Mouse (Mus musculus) megakaryocyte, adult 5-6 weeks (primary cell): ENCODE results near the gene Rasgrp2. TPM values are rescaled to one million over a fixed set of nuclear protein-coding genes. Genes with fewer than 3 reads are reported as not detected.
A peak's percentile ranks its signal among the peaks of the same experiment; 100 is the strongest.

ENCODE experiments used
- ATAC-seq: 2 replicates; pipeline ENCODE4 v1.8.0; 2016; ENCODE audit warnings: mild to moderate bottlenecking, inconsistent platforms; ENCODE audit not compliant: poor library complexity, severe bottlenecking
- total RNA-seq, 2 experiments: library from RNA; stranded (forward) in 1 of 2; stranded (reverse) in 1 of 2; fragments of 153-499, 151-499 nt in 1 of 2; fragments of 221-1000, 200-1000 nt in 1 of 2; gene quantifications; 2 replicates each; pipeline versions ENCODE4 v1.2.3 to v1.2.4; 2015 to 2017

Gene Rasgrp2
- total RNA-seq, 2 experiments from 2014 or later = 213 to 214 TPM

- no peak for ATAC-seq
These were observed 26.5 kb downstream of the Rasgrp2 start for GRCm38 (mm10) chr19:6425595-6425994.

- peak; percentile 43; the same call in 1 of the 2 replicates for ATAC-seq
These were observed 27.8 kb downstream of the Rasgrp2 start for GRCm38 (mm10) chr19:6426703-6427500.

DNA sequence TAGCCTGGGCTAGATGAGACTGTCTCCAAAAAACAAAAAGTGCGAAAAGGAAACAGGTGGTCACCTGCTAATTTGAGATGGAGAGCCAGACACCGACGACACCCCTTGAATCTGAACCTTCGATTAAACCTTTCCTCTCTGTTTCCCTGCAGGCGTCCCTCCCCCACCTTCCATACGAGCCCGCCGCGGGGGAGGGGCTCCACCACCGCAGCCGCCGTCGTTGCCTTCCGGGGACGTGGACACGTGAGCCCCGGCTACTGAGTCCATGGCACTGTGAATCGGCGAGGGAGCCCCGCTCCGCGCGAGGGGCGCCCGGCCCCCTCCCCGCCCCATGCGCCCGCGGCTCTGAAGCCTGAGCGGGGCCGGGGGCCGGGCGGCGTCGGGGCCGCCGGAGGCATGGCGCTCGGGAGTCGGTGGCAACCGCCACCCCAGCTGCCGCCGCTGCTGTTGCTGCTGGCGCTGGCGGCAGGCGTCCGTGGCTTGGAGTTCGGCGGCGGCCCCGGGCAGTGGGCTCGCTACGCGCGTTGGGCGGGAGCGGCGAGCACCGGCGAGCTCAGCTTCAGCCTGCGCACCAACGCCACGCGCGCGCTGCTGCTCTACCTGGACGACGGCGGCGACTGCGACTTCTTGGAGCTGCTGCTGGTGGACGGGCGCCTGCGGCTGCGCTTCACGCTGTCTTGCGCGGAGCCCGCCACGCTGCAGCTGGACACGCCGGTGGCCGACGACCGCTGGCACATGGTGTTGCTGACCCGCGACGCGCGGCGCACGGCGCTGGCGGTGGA lies 28.7 kb downstream of the Rasgrp2 start:
- no peak for ATAC-seq

GRCm38 (mm10) chr19:6428501-6429200 lies 29.5 kb downstream of the Rasgrp2 start:
- ATAC-seq = peak; percentile 33

DNA sequence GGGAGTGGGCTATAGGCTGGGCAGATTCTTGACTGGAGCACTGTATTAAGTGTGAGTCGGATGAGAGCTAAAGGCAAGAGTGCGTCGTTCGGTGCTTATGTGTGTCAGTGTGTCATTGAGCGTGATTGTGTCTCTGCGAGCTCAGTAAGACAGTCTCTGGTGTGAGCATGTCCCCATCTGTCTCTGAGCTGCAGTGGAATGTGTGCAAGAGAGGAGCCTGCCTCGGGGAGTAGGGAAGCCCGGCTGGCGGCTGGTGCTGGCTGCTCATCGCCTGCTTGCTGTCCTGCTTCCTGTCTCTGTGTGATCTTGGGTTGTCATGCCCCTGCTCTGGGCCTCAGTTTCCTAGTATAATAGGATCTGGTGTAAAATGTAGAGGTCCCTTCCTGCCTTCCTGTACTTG lies 43.9 kb downstream of the Rasgrp2 start:
- no peak for ATAC-seq

DNA sequence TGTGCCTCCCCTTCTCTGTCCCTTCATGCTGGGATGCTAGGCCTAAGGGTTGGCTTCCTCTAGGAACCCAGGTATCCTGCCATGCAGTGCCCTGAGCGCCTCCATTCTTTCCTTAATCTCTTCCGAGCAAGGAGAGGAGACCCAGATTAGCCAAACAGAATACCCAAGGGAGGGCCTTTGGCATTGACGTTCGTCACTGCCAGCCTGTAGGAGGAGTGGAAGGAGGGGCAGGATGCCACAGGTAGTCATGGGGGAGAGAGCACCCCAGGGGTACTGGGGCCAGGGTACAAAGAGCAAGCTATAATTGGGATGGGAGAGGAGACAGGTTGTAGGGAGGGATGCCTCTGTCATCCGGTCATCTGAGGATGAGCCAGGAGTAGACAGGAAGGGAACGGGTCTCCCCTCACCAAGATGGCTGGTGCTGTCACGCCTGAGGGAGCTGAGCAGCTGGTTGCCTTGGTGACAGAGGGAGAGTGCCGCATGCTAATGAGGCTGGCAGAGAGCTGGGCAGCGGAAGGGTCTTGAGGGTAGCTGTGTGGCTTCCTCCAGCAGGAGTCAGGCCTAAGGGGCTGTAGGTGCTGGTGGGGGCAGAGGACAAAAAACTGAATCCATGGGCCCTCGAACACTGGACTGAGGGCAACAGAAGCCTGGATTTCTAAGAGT lies 46.8 kb downstream of the Rasgrp2 start:
- no peak for ATAC-seq

DNA sequence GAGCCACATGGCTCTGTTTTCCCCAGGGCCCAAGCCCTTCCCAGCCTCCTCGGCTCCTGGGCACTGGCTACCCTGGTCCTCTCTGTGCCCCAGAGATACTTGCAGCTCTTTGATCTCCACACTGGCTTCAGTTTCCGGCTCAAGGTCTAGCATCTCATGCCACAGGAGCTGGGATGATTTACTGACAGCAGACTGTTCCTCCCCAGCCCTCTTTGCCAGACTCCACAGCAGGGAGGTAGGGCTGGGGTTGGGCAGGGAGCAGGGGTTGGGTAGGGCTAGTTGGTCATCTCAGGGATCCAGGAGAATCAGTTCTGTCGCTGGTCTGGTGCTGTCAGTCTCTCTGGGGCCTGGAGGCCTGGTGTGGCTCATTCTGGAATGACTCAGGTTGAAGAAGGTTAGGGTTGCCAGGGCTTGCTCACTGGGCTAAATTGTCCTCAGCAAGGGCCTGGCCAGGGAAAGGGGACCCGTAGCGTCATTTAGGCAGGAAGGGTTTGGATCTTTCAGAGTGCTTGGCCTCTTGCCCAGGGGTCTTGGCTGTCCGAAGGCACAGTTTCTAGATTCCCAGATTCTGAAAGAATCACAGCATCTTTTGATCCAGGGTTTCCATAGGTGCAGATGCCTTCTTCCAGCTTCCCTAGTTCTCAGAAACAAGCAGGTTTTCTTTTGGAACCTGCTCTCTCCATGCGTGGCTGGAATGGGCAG lies 47.7 kb downstream of the Rasgrp2 start:
- no peak for ATAC-seq

DNA sequence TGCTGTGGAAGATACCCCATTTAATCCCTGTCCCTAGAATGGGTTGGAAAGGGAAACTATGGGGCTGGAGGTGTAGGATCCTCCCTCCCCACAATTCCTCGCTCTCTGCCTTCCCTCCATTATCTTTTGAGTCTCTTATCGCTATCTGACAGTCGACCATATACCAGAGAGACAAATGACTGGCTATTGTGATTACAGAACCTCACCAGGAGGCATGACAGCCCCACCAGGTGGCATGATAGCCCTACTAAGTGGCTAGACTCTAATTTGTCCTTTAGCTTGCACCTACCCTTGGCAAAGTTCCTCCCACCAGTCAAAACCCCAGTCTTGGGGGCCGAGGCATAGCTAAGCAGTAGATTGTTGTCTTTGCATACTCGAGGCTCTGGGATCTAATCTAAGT lies 49.6 kb downstream of the Rasgrp2 start:
- ATAC-seq = no peak

- no peak for ATAC-seq
These were observed 50.7 kb downstream of the Rasgrp2 start for GRCm38 (mm10) chr19:6449841-6450240.

- peak; percentile 81 for ATAC-seq
These were observed 52.9 kb downstream of the Rasgrp2 start for GRCm38 (mm10) chr19:6452030-6452494.

GRCm38 (mm10) chr19:6452672-6453310 lies 53.7 kb downstream of the Rasgrp2 start:
- no peak for ATAC-seq

DNA sequence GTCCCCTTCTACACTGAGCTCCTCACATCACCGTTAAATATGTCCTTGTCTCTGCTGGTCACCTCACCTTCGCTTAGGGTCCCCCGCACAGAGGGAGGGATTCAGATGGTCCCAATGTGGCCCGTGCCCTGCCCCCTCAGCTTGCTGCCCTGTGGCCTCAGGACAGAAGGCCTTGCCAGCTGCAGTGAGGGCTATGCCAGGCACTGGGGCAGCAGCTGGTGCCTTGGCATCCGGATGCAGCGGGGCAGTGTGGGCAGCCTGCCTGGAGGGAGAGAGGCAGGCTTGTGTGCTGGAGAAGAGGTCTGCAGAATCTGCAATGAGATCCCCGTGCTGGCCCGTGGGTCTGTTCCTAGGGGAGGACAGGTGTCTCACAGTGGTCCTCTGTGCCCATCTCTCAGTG lies 54.2 kb downstream of the Rasgrp2 start:
- no peak for ATAC-seq

- peak; percentile 12 for ATAC-seq
These were observed 55.0 kb downstream of the Rasgrp2 start for GRCm38 (mm10) chr19:6454041-6454720.

DNA sequence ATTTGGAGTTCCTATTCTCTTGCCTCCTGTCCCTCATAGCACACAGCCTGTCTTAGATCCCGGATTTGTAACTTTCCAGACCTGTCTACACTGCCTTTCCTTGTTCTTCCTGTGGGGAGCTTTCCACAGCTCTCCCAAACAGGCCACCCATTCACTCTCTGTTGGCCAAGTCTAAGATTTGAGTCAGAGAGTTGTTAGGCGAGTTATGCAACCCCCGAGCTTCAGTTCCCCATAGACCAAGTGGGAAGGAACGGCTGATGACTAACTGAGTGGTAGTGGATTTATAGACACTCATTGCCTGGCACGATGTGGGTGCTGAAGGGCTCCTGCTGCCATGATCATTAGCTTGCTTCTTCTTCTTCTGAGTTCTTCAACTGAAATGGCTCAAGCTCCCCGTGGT lies 60.4 kb downstream of the Rasgrp2 start:
- ATAC-seq = peak; percentile 64

DNA sequence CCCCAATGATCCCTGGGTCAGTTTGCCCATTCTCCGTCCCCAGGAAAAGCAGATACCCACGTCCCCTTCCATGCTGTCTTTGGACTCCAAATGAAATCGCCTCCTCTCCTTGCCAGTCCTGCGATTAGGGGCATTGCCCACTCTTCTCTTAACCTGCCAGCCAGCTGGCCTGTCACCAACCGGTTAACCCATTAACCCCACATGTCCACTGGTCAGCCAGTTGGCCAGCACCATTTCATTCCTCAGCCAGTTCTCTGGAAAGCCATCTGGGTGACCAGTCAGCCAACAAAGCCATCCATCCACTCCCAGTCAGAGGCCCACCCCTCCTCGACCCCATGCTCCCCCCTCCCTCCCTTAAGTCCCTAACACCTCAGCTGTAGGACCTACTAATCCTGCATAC lies 63.7 kb downstream of the Rasgrp2 start:
- ATAC-seq = no peak

DNA sequence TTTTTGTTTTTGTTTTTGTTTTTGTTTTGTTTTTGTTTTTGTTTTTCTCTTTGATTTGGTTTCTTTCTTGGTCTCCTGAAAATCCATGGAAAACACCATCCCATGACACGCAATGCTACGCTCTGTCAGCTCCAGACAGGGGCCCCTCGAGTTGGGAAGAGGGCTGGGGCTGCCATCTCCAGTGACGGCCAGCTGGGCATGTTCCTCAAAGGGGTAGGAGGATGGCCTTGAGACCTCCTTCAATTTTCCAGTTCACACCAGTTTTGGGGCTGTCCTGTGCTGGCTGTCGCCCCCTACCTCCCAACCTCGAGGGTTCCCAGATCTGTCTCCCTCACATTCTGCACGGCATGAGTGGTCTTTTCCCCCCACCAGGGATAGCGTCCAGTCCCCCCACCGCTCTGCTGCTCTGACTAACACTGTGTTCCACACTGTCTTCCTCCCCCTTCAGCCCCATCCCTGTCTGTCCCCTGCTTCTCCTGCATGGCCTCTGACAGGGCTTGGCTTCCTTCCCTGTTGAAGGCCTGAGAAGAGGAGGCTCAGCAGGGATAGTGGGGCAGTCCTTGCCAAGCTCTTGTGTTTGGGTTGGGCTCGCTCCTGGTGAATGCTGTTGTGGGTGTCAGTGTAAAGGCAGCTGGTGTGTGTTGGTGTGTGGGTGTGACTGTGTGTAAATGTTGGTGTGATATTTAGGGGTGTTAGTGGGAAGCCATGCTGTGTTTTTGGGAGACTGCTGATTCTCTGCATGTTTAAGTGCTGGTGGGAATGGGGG lies 65.3 kb downstream of the Rasgrp2 start:
- no peak for ATAC-seq
